Mouse (Mus musculus) thymus, adult 2 months (tissue): ENCODE data around the gene Phf7. TPM values are rescaled to one million over a fixed set of nuclear protein-coding genes. Genes with fewer than 3 reads are reported as not detected.

Source experiments
- DNase-seq: peaks from one replicate; pipeline ENCODE4 v3.0.0; 2021
- H3K27ac ChIP-seq: fragments of 200-500 bp; 2 replicates; pipeline ENCODE4 v1.5.1; 2012; ENCODE audit warnings: low read length, control low read depth; ENCODE audit not compliant: control insufficient read depth, insufficient read depth
- H3K27me3 ChIP-seq: fragments of 200-500 bp; 2 replicates; pipeline ENCODE4 v1.6.1; 2012; ENCODE audit warnings: mild to moderate bottlenecking, low read length, moderate library complexity, mixed read lengths; ENCODE audit not compliant: control insufficient read depth, insufficient read depth
- H3K36me3 ChIP-seq: fragments of 200-500 bp; 2 replicates; pipeline ENCODE4 v1.6.1; 2012; ENCODE audit warnings: mild to moderate bottlenecking, low read length, moderate library complexity; ENCODE audit not compliant: control insufficient read depth, insufficient read depth
- H3K4me1 ChIP-seq: fragments of 200-500 bp; replicated peaks from 2 replicates; pipeline ENCODE4 v1.6.1; 2012; ENCODE audit warnings: low read length; ENCODE audit not compliant: control insufficient read depth, insufficient read depth
- H3K4me3 ChIP-seq: fragments of 200-500 bp; 2 replicates; pipeline ENCODE4 v1.5.1; 2012; ENCODE audit warnings: mild to moderate bottlenecking, low read length, control low read depth, moderate library complexity; ENCODE audit not compliant: control insufficient read depth, insufficient read depth
- CTCF ChIP-seq: fragments of 200-500 bp; IDR thresholded peaks from 2 replicates; pipeline ENCODE4 v1.5.1; 2012; ENCODE audit warnings: mild to moderate bottlenecking, control low read depth, low read length, moderate library complexity, borderline replicate concordance; ENCODE audit not compliant: control insufficient read depth, poor library complexity, insufficient read depth; ENCODE audit errors: extremely low read depth
- POLR2A ChIP-seq: fragments of 200-500 bp; IDR thresholded peaks from 2 replicates; pipeline ENCODE4 v1.6.1; 2012; ENCODE audit warnings: mild to moderate bottlenecking, low read length, control low read depth, moderate library complexity; ENCODE audit not compliant: control insufficient read depth, poor library complexity, insufficient read depth; ENCODE audit errors: extremely low read depth
- WGBS: fragments of 180-500 bp; shearing (Covaris S2); methylation state at CpG from one replicate; pipeline ENCODE4 v1.1.7; 2018; 5-methylcytosine and 5-hydroxymethylcytosine counted together
- polyA plus RNA-seq: library from polyadenylated mRNA; depleted of rRNA; stranded (reverse); fragments of >200 nt; gene quantifications from 2 replicates; pipeline ENCODE4 v1.2.3, GENCODE M21; 2012

Gene Phf7
- polyA plus RNA-seq, 1 experiment, result 7.4 TPM

DNA sequence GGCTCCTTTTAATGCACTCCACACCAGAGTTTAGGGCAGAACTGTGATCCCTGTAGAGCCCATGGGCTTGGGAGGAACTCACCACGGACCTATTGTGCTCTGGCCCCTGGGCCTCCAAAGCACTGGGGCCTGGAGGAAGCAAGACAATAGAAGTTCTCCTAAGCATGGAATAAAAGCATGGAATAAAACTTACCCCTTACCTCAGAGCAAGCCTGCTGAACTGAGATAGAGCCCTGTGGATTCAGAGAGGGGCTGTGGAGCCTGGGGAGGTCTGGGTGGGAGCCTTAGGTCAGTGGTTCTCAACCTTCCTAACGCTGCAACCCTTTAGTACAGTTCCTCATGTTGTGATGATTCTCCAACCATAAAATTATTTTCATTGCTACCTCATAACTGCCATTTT lies 34.3 kb downstream of the Phf7 start, which contains the start of gene Nisch:
Gene Nisch (minus strand): TSS at position 101 of the 400 bp plus-strand sequence.
- Histone ChIP-seq H3K27ac (no peak within 1 kb of the TSS), H3K36me3 (no peaks in the 10 kb centered on the region), H3K27me3 (no peaks in the 10 kb centered on the region), H3K4me1 (peaks cover 4% of the 10 kb centered on the region), H3K4me3 (no peak within 1 kb of the TSS)
- DNase-seq, result no peak
- TF ChIP-seq POLR2A (no peak), CTCF (no peak)
- 94% methylated on average over 2 of the region's 2 CpGs for WGBS

DNA sequence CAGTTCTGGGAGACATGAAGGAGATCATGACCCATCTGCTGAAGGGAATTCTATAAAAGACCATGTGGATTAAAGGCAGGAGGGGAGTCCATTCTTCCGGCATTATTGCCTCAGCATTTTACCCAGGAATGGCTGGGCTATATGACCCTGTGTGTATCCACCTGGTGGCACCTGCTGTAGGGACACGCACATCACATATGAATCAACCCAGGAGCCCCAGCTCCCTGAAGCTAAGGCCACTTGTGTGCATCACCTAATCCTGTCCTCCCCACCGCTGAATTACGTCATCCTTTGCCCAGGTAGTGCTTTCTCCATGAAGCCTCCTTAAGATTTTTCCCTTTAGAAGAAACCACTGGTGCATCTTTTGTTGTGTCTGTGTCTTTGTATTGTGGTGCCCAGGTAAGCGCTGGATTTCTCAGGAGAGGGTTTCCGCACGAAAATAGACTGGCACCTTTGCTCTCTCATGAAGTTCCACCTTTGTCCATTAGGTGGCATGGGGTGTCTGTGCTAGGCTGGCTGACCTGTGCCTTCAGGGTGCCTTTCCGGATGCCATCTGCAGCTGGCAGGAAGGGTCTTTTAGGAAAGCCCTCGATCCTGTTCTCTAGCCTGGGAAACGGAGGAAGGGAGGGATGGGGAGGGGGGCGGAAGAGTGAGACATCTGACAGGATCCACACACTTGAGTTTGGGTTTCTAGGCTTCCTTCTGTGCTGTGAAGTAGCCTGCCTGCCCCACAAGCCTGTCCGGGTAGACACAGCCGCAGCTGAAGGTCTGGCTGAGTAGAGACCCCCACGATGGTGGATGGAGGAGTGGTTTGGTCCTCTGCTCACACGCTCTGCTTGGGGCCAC lies 35.7 kb downstream of the Phf7 start:
- H3K4me1 ChIP-seq, result peaks cover 4% of the 10 kb centered on the region
- H3K36me3 ChIP-seq, result no peaks in the 10 kb centered on the region
- H3K27me3 ChIP-seq, result no peaks in the 10 kb centered on the region
- 37% methylated on average over 15 of the region's 15 CpGs for WGBS
- H3K27ac ChIP-seq, result no peak overlapping the region
- TF ChIP-seq CTCF, result peak; percentile 62; the same call in 1 of the 2 replicates
- no peak for TF ChIP-seq POLR2A
- H3K4me3 ChIP-seq, result no peak overlapping the region
- DNase-seq, result peak; percentile 81

DNA sequence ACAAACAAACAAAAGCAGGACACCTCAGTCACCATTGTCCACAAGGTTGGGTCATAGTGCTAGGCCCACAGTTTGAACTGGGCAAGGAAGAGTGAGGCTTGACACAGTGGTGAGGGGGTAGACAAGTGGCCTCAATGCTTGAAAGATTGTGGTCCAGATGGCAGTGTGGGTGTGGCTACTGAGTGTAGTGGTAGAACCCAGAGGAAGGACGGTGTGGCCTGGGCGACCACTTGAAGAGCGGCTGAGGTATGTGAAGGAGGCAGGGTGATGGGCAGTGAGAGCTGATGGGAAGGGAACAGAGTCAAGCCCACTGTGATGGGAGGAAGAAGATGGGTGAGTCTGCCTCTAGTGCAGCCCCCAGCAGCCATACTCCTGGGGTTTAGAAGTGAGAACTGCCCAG lies 36.4 kb downstream of the Phf7 start:
- H3K27ac ChIP-seq, result no peak overlapping the region
- H3K4me1 ChIP-seq, result peaks cover 4% of the 10 kb centered on the region
- no peak for DNase-seq
- TF ChIP-seq POLR2A (no peak), CTCF (no peak)
- H3K4me3 ChIP-seq, result no peak overlapping the region
- no peaks in the 10 kb centered on the region for H3K36me3 ChIP-seq
- WGBS, result 27% methylated on average over 3 of the region's 3 CpGs
- H3K27me3 ChIP-seq, result no peaks in the 10 kb centered on the region

DNA sequence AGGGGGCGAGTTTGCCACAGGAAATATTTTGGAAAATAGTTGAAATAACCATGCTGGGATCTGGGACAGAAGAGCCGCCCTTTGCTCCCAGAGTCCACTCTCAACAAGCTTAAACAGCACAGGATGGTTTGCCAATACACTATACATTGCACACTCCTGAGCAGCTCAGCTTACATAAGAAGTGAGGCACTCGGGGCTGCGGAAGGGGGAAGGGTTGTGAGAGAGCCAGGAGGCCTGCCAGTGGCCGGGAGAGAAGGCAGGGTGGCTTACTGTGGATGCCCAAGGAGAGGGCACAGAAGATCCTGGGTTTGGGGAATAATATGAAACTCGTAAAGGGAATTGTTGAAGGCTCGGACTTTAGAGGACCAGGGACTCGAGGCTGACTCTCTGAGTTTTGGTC lies 37.2 kb downstream of the Phf7 start:
- no peaks in the 10 kb centered on the region for H3K36me3 ChIP-seq
- no peak overlapping the region for H3K4me3 ChIP-seq
- no peak for DNase-seq
- TF ChIP-seq CTCF, result no peak
- no peak for TF ChIP-seq POLR2A
- 87% methylated on average over 8 of the region's 8 CpGs for WGBS
- no peak overlapping the region for H3K27ac ChIP-seq
- peaks cover 4% of the 10 kb centered on the region for H3K4me1 ChIP-seq
- no peaks in the 10 kb centered on the region for H3K27me3 ChIP-seq

DNA sequence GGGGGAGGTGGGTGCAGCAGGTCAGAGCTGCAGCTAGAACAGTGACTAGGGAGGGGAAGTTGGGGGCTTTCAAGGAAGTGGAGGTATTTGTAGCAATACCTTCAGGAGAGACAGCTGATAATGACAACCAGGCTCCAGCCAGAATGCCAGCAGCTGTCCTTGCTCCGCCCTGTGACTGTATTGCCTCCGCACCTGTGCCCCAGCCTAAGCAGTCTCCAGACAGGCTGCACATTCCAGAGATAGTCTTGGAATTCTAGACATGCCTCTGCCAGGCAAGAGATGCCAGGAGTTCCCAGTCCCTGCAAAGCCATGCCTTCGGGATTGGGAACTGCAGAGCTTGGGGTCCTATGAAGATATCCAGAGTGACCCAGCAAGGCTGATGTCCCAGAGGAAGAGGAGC lies 38.6 kb downstream of the Phf7 start:
- TF ChIP-seq CTCF (no peak), POLR2A (no peak)
- H3K4me3 ChIP-seq, result no peak overlapping the region
- no peak overlapping the region for H3K27ac ChIP-seq
- H3K36me3 ChIP-seq, result no peaks in the 10 kb centered on the region
- peaks cover 4% of the 10 kb centered on the region for H3K4me1 ChIP-seq
- WGBS, result 94% methylated on average over 3 of the region's 3 CpGs
- H3K27me3 ChIP-seq, result no peaks in the 10 kb centered on the region
- DNase-seq, result no peak

DNA sequence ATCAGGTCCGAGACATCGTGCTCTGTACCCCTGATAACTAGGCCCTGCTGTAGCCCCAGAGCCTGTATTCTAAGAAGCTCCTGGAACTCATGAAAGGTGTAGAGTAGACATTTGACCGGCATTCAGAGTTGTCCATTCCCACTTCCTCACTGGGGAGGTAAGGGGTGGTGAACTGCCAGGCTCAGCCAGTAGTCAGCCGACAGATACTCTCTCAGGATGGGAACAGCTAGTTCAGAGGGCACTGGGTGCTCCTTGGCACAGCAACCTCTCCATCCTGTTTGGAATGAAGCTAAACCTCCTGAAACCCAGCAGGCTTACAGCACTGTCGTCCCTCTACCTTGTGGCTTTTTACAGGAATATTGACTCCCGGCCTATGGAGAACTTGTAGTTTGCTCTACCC lies 39.3 kb downstream of the Phf7 start:
- Histone ChIP-seq H3K4me3 (no peak overlapping the region), H3K4me1 (peaks cover 9% of the 10 kb centered on the region), H3K27ac (no peak overlapping the region), H3K36me3 (no peaks in the 10 kb centered on the region), H3K27me3 (no peaks in the 10 kb centered on the region)
- no peak for TF ChIP-seq CTCF
- TF ChIP-seq POLR2A, result no peak
- 94% methylated on average over 6 of the region's 6 CpGs for WGBS
- DNase-seq, result no peak

DNA sequence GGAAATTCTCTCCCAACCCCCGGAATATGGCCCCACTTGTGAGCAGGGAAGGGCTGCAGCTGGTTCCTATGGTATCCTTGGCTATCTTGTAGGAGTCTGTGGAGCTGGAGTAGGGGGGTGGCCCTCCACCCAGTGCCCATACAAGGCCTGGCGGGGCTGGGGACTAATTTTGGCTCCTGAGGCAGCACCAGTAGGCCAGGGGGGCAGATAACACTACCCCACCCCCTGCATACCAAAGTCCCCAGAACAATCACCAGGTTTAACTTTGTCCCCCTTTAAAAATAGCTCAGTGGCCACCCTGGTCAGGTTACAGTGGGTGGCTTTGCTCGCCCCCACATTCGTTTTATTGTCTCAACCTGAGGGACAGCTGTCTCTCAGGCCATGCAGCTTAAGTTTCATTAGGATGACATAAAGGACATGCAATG lies 42.0 kb downstream of the Phf7 start:
- no peaks in the 10 kb centered on the region; the same call in 1 of the 2 replicates for H3K36me3 ChIP-seq
- 91% methylated on average over 4 of the region's 4 CpGs for WGBS
- no peak overlapping the region for H3K4me3 ChIP-seq
- peaks cover 16% of the 10 kb centered on the region for H3K4me1 ChIP-seq
- no peak for DNase-seq
- H3K27me3 ChIP-seq, result no peaks in the 10 kb centered on the region
- no peak for TF ChIP-seq CTCF
- TF ChIP-seq POLR2A, result no peak
- no peak overlapping the region for H3K27ac ChIP-seq

DNA sequence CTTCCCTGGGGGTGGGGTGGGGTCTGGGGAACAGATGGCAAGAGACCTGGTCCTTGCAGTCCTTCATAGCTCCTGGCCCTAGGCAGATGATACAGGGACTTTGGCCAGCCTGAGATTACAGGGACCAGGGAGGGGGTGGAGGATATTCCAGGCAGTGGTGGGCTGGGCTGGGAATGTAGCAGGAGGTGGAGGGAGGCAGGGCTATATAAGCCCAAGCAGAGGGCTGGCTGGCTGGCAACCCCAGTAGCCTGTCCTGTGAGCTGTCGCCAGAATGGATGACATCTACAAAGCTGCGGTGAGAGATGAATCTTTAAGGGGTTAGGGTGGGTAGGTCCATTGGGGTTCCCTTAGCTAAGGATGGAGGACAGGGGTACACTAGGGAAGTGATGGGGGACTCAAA lies 43.0 kb downstream of the Phf7 start, which contains the start of gene Tnnc1:
Gene Tnnc1 (plus strand): TSS at position 229 of the 400 bp plus-strand sequence.
- TF ChIP-seq CTCF, result no peak
- no peak for TF ChIP-seq POLR2A
- Histone ChIP-seq H3K27ac (no peak within 1 kb of the TSS), H3K4me3 (no peak within 1 kb of the TSS), H3K27me3 (no peaks in the 10 kb centered on the region), H3K36me3 (peaks cover 9% of the 10 kb centered on the region), H3K4me1 (peaks cover 16% of the 10 kb centered on the region)
- no peak for DNase-seq
- WGBS, result 91% methylated on average over 2 of the region's 2 CpGs
